Mouse (Mus musculus): ENCODE data around the gene Tspan9.

- TF ChIP-seq POLR2A (IDR thresholded peaks at IDR 0.05; ENCODE audit: borderline replicate concordance, extremely low read depth, insufficient read depth, insufficient read length, poor library complexity, severe bottlenecking) = no peak
- no peak for TF ChIP-seq CTCF (IDR thresholded peaks at IDR 0.05; ENCODE audit: borderline replicate concordance, extremely low read depth, insufficient read depth, insufficient read length)
Observed at GRCm38 (mm10) chr6:128103874-128104273, 39.5 kb downstream of the Tspan9 start.
